Mouse (Mus musculus) lung, postnatal 0 days (tissue): ENCODE measurements around the gene Hist1h4n. TPM values are rescaled to one million over a fixed set of nuclear protein-coding genes. Genes with fewer than 3 reads are reported as not detected.
"Not testable (repeated sequence)": the region's sequence is repeated elsewhere in the genome, so short reads cannot be mapped to it uniquely, and the experiment has no call there.

Experiments
- ATAC-seq: fragments of 200-750 bp; cut with Nextera tagmentation; 2 replicates; pipeline ENCODE4 v1.8.0; 2017; ENCODE audit warnings: moderate library complexity
- DNase-seq: peaks from one replicate; pipeline ENCODE4 v3.0.0-alpha.2; 2016; ENCODE audit warnings: low spot score
- H3K27ac ChIP-seq: fragments of 300-500 bp; sonication (generic); 2 replicates; pipeline ENCODE4 v1.5.1; 2014; ENCODE audit warnings: antibody characterized with exemption, mild to moderate bottlenecking, low read length, mixed read lengths
- H3K27me3 ChIP-seq: fragments of 300-500 bp; sonication (generic); replicated peaks from 2 replicates; pipeline ENCODE4 v1.6.1; 2014; ENCODE audit warnings: low read length, mixed read lengths; ENCODE audit not compliant: insufficient read depth
- H3K36me3 ChIP-seq: fragments of 300-500 bp; sonication (generic); 2 replicates; pipeline ENCODE4 v1.6.1; 2014; ENCODE audit warnings: low read length, mixed read lengths; ENCODE audit not compliant: insufficient read depth
- H3K4me1 ChIP-seq: fragments of 300-500 bp; sonication (generic); 2 replicates; pipeline ENCODE4 v1.6.1; 2014; ENCODE audit warnings: antibody characterized with exemption, low read depth, low read length, mixed read lengths; ENCODE audit not compliant: insufficient read depth
- H3K4me2 ChIP-seq: fragments of 300-500 bp; sonication (generic); replicated peaks from 2 replicates; pipeline ENCODE4 v1.6.1; 2014; ENCODE audit warnings: low read depth, mild to moderate bottlenecking, low read length, moderate library complexity, mixed read lengths
- H3K4me3 ChIP-seq: fragments of 300-500 bp; sonication (generic); 2 replicates; pipeline ENCODE4 v1.5.1; 2014; ENCODE audit warnings: low read depth, low read length
- H3K9ac ChIP-seq: fragments of 300-500 bp; sonication (generic); replicated peaks from 2 replicates; pipeline ENCODE4 v1.6.1; 2014; ENCODE audit warnings: low read depth, mild to moderate bottlenecking
- H3K9me3 ChIP-seq: fragments of 300-500 bp; sonication (generic); 2 replicates; pipeline ENCODE4 v1.6.1; 2016; ENCODE audit warnings: low read length, mixed read lengths
- CTCF ChIP-seq: IDR thresholded peaks from 2 replicates; pipeline ENCODE4 v1.5.1; 2016; ENCODE audit warnings: antibody characterized with exemption, mild to moderate bottlenecking
- EP300 ChIP-seq: IDR thresholded peaks from 2 replicates; pipeline ENCODE4 v1.6.1; 2016; ENCODE audit warnings: antibody characterized with exemption, mild to moderate bottlenecking, control low read depth
- WGBS: fragments of 180-500 bp; shearing (Covaris S2); extraction: QIAGEN DNeasy Blood & Tissue Kit; methylation state at CpG from one replicate; pipeline ENCODE4 v1.1.7; 2014; 5-methylcytosine and 5-hydroxymethylcytosine counted together
- microRNA-seq: library from miRNA; unstranded; fragments of <30 nt; microRNA quantifications from one replicate; pipeline ENCODE4, GENCODE M21; 2016
- polyA plus RNA-seq: library from polyadenylated mRNA; unstranded; fragments of >200 nt; fragmentation: Nextera tagmentation; extraction: Ambion mirVana; gene quantifications from 2 replicates; pipeline ENCODE4 v1.2.1, GENCODE M21; 2015

Gene Hist1h4n
- polyA plus RNA-seq, 1 experiment from 2014 or later: 6.0 TPM

DNA sequence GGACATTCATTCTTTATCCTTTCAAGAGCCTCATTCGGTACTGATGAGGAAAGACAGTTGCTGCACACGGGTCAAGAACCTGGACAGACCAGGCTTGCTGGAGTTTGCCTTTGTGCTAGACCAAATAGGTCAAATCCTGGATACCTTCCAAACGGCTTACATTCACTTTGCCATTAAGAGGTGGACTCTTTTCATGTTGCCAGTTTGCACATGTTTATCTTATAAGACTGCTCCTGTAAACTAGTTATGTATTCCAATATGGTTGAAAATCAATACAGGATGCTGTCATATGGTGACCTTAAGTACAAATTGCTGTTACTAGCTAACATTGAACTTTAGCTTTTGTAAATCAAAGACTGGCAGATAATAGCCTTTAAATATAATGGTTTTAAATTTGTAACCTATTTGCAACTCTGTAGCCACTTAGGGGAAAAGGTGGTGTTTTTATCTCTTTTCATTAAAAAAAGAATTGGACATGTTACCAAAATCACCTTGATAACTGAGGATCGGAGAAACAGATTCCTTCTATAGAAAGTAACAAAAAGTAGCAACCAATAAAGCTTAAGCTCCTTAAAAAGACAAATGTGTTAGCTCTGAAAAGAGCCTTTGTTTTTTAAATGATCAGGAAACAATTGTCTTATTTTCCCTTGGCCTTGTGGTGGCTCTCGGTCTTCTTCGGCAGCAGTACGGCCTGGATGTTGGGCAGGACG is 45.7 kb downstream of the Hist1h4n start:
- DNase-seq: peak; percentile 38
- TF ChIP-seq EP300: no peak
- TF ChIP-seq CTCF: no peak
- H3K36me3 ChIP-seq: no peaks in the 10 kb centered on the region
- 4% methylated on average over 8 of the region's 8 CpGs for WGBS
- peak overlapping the region; percentile 33 for H3K4me3 ChIP-seq
- ATAC-seq: no peak
- H3K4me2 ChIP-seq: peak overlapping the region; percentile 46
- no peaks in the 10 kb centered on the region for H3K27me3 ChIP-seq
- peaks cover 4% of the 10 kb centered on the region; the same call in 1 of the 2 replicates for H3K4me1 ChIP-seq
- H3K9ac ChIP-seq: no peak overlapping the region
- 0 out of 2 replicates have a peak overlapping the region, but pooled peaks have one; percentile 21 for H3K27ac ChIP-seq
- no peaks in the 10 kb centered on the region for H3K9me3 ChIP-seq

DNA sequence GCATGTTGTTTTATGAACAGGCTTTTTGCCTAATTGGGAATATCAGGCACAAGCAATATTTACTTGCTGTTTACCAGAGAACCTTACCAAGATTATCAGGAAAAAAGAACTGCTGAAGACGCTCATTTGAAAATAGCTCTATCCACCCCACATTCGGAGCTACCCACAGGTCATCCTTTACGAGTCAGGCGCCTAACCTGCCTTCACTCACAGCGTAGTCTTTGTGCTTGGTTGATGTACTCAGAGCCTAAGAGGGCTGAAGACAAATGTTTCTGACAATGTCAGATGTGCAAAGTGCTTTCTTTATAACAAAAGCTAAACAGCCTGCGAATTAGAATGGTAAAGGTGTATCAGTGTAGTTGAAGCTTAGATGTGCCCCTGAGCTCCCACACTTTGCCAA is 47.7 kb downstream of the Hist1h4n start:
- DNase-seq (no peak), ATAC-seq (no peak)
- H3K9me3 ChIP-seq: no peaks in the 10 kb centered on the region
- no peak overlapping the region for H3K4me3 ChIP-seq
- WGBS: 36% methylated on average over 6 of the region's 6 CpGs
- peaks cover 10% of the 10 kb centered on the region; the same call in 1 of the 2 replicates for H3K4me1 ChIP-seq
- no peaks in the 10 kb centered on the region for H3K27me3 ChIP-seq
- no peak overlapping the region for H3K4me2 ChIP-seq
- TF ChIP-seq CTCF: no peak
- H3K27ac ChIP-seq: no peak overlapping the region
- no peak overlapping the region for H3K9ac ChIP-seq
- H3K36me3 ChIP-seq: no peaks in the 10 kb centered on the region

DNA sequence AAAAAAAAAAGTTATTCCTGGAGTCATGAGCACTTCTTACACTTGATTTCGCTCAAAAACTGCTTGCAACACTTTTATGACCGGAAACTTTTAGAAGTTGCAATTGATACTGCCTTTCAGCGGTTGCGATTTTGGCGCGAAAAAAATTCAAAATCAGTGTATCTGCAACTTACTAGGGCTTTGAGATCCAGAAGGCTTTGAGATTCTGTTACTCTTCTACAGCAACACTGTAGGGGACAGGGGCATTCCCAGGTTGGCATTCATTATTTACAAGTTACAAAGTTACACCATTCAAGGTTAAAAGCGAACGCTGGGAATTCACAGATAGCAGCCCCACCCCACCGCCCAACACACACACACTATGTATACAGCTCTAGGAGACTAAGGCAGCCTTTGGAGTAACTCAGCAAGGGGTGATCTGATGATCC is 48.2 kb downstream of the Hist1h4n start:
- WGBS: 1% methylated on average over 9 of the region's 9 CpGs
- H3K9ac ChIP-seq: no peak overlapping the region

DNA sequence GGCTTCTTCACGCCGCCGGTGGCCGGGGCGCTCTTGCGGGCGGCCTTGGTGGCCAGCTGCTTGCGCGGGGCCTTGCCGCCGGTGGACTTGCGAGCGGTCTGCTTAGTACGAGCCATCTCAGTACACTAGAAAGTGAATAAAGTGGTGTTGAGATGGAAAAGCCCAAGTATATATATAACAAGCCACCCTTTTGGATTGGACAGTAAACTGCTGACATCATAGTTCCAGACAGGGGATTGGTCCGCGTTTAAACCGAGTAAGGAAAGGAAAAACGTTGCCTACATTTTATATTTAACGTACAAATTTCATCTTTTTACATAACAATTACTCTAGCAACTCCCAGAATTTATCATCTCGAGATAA is 48.8 kb downstream of the Hist1h4n start, which contains the start of gene Hist1h3i:
TSS of gene Hist1h3i (minus strand) at position 116 of the 363 bp plus-strand sequence.
- Histone ChIP-seq H3K9me3 (no peaks in the 10 kb centered on the region), H3K9ac (0 out of 2 replicates have a peak within 1 kb of the TSS, but pooled peaks have one; percentile 16), H3K4me2 (peak within 1 kb of the TSS; percentile 56), H3K27ac (peak within 1 kb of the TSS; percentile 70), H3K4me1 (peaks cover 10% of the 10 kb centered on the region; the same call in 1 of the 2 replicates), H3K36me3 (no peaks in the 10 kb centered on the region), H3K4me3 (peak within 1 kb of the TSS; percentile 34), H3K27me3 (no peaks in the 10 kb centered on the region)
- ATAC-seq: peak; percentile 62
- 0% methylated on average over 13 of the region's 20 CpGs for WGBS
- TF ChIP-seq EP300 (no peak), CTCF (no peak)
- peak; percentile 97 for DNase-seq

More for the DNA sequence above, 48.2 kb downstream of the Hist1h4n start:
- Histone ChIP-seq H3K4me1 (peaks cover 10% of the 10 kb centered on the region; the same call in 1 of the 2 replicates), H3K4me2 (peak overlapping the region; percentile 56), H3K27me3 (no peaks in the 10 kb centered on the region), H3K36me3 (no peaks in the 10 kb centered on the region), H3K4me3 (peak overlapping the region; percentile 34), H3K9me3 (no peaks in the 10 kb centered on the region), H3K27ac (peak overlapping the region; percentile 43; the same call in 1 of the 2 replicates)
- ATAC-seq (no peak), DNase-seq (peak; percentile 50)
- TF ChIP-seq CTCF (no peak), EP300 (no peak)

DNA sequence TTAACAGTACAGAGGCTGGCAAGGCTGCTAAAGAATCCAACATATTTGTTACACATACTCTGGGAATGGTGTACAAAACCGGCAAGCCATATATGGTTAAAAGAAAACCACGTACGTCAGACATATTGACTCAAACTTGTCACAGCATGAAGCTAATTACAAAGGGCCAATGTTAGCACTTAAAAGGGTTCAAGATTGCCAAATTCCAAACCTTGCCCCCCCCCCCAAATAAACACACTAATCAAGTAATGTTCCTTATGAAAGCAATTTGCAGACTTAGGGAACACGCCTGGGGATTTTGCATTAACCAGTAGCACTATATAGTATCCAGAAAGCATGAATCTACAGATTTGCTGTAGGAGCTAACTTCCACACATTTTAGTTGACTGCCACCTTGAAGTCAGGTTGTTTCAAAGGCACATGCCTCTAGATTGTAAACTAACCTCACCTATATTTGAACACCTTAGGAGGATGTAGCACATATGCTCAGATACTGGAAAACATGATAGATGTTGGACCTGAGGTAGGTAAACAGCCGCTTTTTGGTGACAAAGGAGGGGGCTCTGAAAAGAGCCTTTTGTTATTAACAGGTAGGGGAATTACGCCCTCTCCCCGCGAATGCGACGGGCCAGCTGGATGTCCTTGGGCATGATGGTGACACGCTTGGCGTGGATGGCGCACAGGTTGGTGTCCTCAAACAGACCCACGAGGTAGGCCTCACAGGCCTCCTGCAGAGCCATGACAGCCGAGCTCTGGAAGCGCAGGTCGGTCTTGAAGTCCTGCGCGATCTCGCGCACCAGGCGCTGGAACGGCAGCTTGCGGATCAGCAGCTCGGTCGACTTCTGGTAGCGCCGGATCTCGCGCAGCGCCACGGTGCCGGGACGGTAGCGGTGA is 49.4 kb downstream of the Hist1h4n start:
- H3K4me1 ChIP-seq, H3K36me3 ChIP-seq, H3K27me3 ChIP-seq, H3K9me3 ChIP-seq, ATAC-seq: not testable (repeated sequence)
- H3K9ac ChIP-seq: 0 out of 2 replicates have a peak overlapping the region, but pooled peaks have one; percentile 16
- peak overlapping the region; percentile 70 for H3K27ac ChIP-seq
- H3K4me2 ChIP-seq: peak overlapping the region; percentile 56
- peak overlapping the region; percentile 34 for H3K4me3 ChIP-seq
- 2% methylated on average over 11 of the region's 35 CpGs for WGBS
- peak; percentile 76 for DNase-seq

Small RNAs within 50 kb of the gene (microRNA-seq; reads per million reads assigned to microRNA genes)
- gene Gm19658: not detected
- not detected for gene Gm44346
- gene Gm44466: not detected

Other genes with a start within 250 kb of the Hist1h4n start
- gene Olfr1362, start 218.2 kb downstream of the Hist1h4n start, polyA plus RNA-seq: not detected in 2 replicates
- not detected in 2 replicates for gene Olfr11, start 189.7 kb downstream of the Hist1h4n start, polyA plus RNA-seq
- gene Olfr1361, start 168.8 kb downstream of the Hist1h4n start, polyA plus RNA-seq: not detected in 2 replicates
- gene Olfr1360, start 154.8 kb downstream of the Hist1h4n start, polyA plus RNA-seq: not detected in 2 replicates
- not detected in 2 replicates for gene Olfr1359, start 134.1 kb downstream of the Hist1h4n start, polyA plus RNA-seq
- gene Hist1h2bl, start 116.1 kb downstream of the Hist1h4n start, polyA plus RNA-seq: not detected in 2 replicates
- gene Hist1h2ai, start 115.8 kb downstream of the Hist1h4n start, polyA plus RNA-seq: 5.4 TPM in 1 of 2 replicates, not detected in the other
- gene Hist1h3h, start 114.5 kb downstream of the Hist1h4n start, polyA plus RNA-seq: 2.0 TPM in 1 of 2 replicates, not detected in the other
- gene Hist1h2bm, start 110.2 kb downstream of the Hist1h4n start, polyA plus RNA-seq: 0.66 and 0.67 TPM in 2 replicates
- gene Hist1h4j, start 97.1 kb downstream of the Hist1h4n start, polyA plus RNA-seq: not detected in 2 replicates
- gene Hist1h4k, start 81.7 kb downstream of the Hist1h4n start, polyA plus RNA-seq: 0.84 and 0.89 TPM in 2 replicates
- 7.5 and 9.4 TPM in 2 replicates for gene Hist1h2ak, start 78.4 kb downstream of the Hist1h4n start, polyA plus RNA-seq
- 1.1 and 1.3 TPM in 2 replicates for gene Hist1h2bn, start 78.1 kb downstream of the Hist1h4n start, polyA plus RNA-seq
- gene Hist1h1b, start 51.6 kb downstream of the Hist1h4n start, polyA plus RNA-seq: 1.4 and 2.4 TPM in 2 replicates
- 14.5 and 16.9 TPM in 2 replicates for gene Hist1h3i, start 48.8 kb downstream of the Hist1h4n start, polyA plus RNA-seq
- 1.3 TPM in 1 of 2 replicates, not detected in the other for gene Hist1h2an, start 45.0 kb downstream of the Hist1h4n start, polyA plus RNA-seq
- gene Hist1h2bp, start 44.7 kb downstream of the Hist1h4n start, polyA plus RNA-seq: 0.61 and 0.95 TPM in 2 replicates
- gene Hist1h2bq, start 22.0 kb downstream of the Hist1h4n start, polyA plus RNA-seq: 3.0 and 4.5 TPM in 2 replicates
- not detected in 2 replicates for gene Hist1h2ao, start 21.7 kb downstream of the Hist1h4n start, polyA plus RNA-seq
- gene Hist1h4m, start 20.4 kb downstream of the Hist1h4n start, polyA plus RNA-seq: 0.90 TPM in 1 of 2 replicates, not detected in the other
- gene Hist1h2ap, start 1.3 kb upstream of the Hist1h4n start, polyA plus RNA-seq: 382 and 386 TPM in 2 replicates
- gene Hist1h2br, start 1.5 kb upstream of the Hist1h4n start, polyA plus RNA-seq: 3.0 and 3.8 TPM in 2 replicates
- 2.5 and 3.4 TPM in 2 replicates for gene Zfp184, start 112.9 kb upstream of the Hist1h4n start, polyA plus RNA-seq
- not detected in 2 replicates for gene Pom121l2, start 149.0 kb upstream of the Hist1h4n start, polyA plus RNA-seq
- 0.62 and 1.1 TPM in 2 replicates for gene Prss16, start 177.5 kb upstream of the Hist1h4n start, polyA plus RNA-seq
- gene Hist1h2ah, start 203.4 kb upstream of the Hist1h4n start, polyA plus RNA-seq: 4.2 and 5.2 TPM in 2 replicates
- 0.45 and 0.81 TPM in 2 replicates for gene Hist1h2bk, start 203.7 kb upstream of the Hist1h4n start, polyA plus RNA-seq
- 4.1 and 4.6 TPM in 2 replicates for gene Hist1h4i, start 209.2 kb upstream of the Hist1h4n start, polyA plus RNA-seq
- gene Hist1h2ag, start 210.7 kb upstream of the Hist1h4n start, polyA plus RNA-seq: 2.7 TPM in 1 of 2 replicates, not detected in the other
- 1.0 and 1.5 TPM in 2 replicates for gene Hist1h2bj, start 211.0 kb upstream of the Hist1h4n start, polyA plus RNA-seq